Mouse (Mus musculus) liver, embryonic 14.5 days (tissue): ENCODE measurements around the gene Olfr1416. TPM values are rescaled to one million over a fixed set of nuclear protein-coding genes. Genes with fewer than 3 reads are reported as not detected.

Source experiments
- ATAC-seq: fragments of 200-750 bp; cut with Nextera tagmentation; 2 replicates; pipeline ENCODE4 v1.8.0; 2017; ENCODE audit warnings: moderate number of reproducible peaks, mild to moderate bottlenecking, moderate library complexity; ENCODE audit not compliant: insufficient read depth
- DNase-seq, 3 experiments: peaks; one replicate each; pipeline ENCODE4 v3.0.0-alpha.2; 2012 to 2013; ENCODE audit warnings: low read depth in 3 of 3, low spot score in 3 of 3
- H3K27ac ChIP-seq: fragments of 300-500 bp; sonication (generic); 2 replicates; pipeline ENCODE4 v1.5.1; 2014; ENCODE audit warnings: moderate library complexity, mild to moderate bottlenecking, control low read depth, inconsistent platforms
- H3K27me3 ChIP-seq: fragments of 300-500 bp; sonication (generic); 2 replicates; pipeline ENCODE4 v1.6.1; 2014; ENCODE audit warnings: mild to moderate bottlenecking, low read length, moderate library complexity; ENCODE audit not compliant: control insufficient read depth, insufficient read depth
- H3K36me3 ChIP-seq: fragments of 300-500 bp; sonication (generic); replicated peaks from 2 replicates; pipeline ENCODE4 v1.6.1; 2014; ENCODE audit warnings: low read depth; ENCODE audit not compliant: control insufficient read depth, insufficient read depth
- H3K4me1 ChIP-seq, 2 experiments: fragments of 200-500 bp in 1 of 2; fragments of 300-500 bp in 1 of 2; sonication (generic) in 1 of 2; replicated peaks; 2 replicates each; pipeline ENCODE4 v1.6.1; 2012 to 2014; ENCODE audit warnings: antibody characterized with exemption in 1 of 2, inconsistent platforms in 1 of 2, low read length in 1 of 2; ENCODE audit not compliant: control insufficient read depth in 2 of 2, insufficient read depth in 2 of 2
- H3K4me2 ChIP-seq: fragments of 300-500 bp; sonication (generic); 2 replicates; pipeline ENCODE4 v1.6.1; 2014; ENCODE audit warnings: low read depth, mild to moderate bottlenecking, control low read depth, moderate library complexity
- H3K4me3 ChIP-seq, 2 experiments: fragments of 200-500 bp in 1 of 2; fragments of 300-500 bp in 1 of 2; sonication (generic) in 1 of 2; 2 replicates each; pipeline ENCODE4 v1.5.1; 2012 to 2014; ENCODE audit warnings: low read depth in 2 of 2, low read length in 2 of 2, mild to moderate bottlenecking in 2 of 2, control low read depth in 1 of 2, inconsistent platforms in 1 of 2, moderate library complexity in 1 of 2; ENCODE audit not compliant: insufficient read depth in 1 of 2
- H3K9ac ChIP-seq: fragments of 300-500 bp; sonication (generic); replicated peaks from 2 replicates; pipeline ENCODE4 v1.6.1; 2014; ENCODE audit warnings: mild to moderate bottlenecking, control low read depth, moderate library complexity
- H3K9me3 ChIP-seq: fragments of 300-500 bp; sonication (generic); 2 replicates; pipeline ENCODE4 v1.6.1; 2016; ENCODE audit warnings: low read length, mixed read lengths; ENCODE audit not compliant: control insufficient read depth
- CTCF ChIP-seq: IDR thresholded peaks from 2 replicates; pipeline ENCODE4 v1.5.1; 2016; ENCODE audit warnings: antibody characterized with exemption, low read depth, control low read depth
- EP300 ChIP-seq: IDR thresholded peaks from 2 replicates; pipeline ENCODE4 v1.6.1; 2016; ENCODE audit warnings: antibody characterized with exemption, low read depth
- WGBS: fragments of 180-500 bp; shearing (Covaris S2); extraction: QIAGEN DNeasy Blood & Tissue Kit; methylation state at CpG from one replicate; pipeline ENCODE4 v1.1.7; 2014; ENCODE audit not compliant: insufficient replicate concordance; 5-methylcytosine and 5-hydroxymethylcytosine counted together
- polyA plus RNA-seq, 2 experiments: library from polyadenylated mRNA; depleted of rRNA in 1 of 2; stranded (reverse) in 1 of 2; unstranded in 1 of 2; fragments of >200 nt; fragmentation: Nextera tagmentation in 1 of 2; extraction: Ambion mirVana in 1 of 2; gene quantifications; 2 replicates each; pipeline versions ENCODE4 v1.2.1 to v1.2.3; 2012 to 2014

Gene Olfr1416
- polyA plus RNA-seq, 2 experiments, result not detected

DNA sequence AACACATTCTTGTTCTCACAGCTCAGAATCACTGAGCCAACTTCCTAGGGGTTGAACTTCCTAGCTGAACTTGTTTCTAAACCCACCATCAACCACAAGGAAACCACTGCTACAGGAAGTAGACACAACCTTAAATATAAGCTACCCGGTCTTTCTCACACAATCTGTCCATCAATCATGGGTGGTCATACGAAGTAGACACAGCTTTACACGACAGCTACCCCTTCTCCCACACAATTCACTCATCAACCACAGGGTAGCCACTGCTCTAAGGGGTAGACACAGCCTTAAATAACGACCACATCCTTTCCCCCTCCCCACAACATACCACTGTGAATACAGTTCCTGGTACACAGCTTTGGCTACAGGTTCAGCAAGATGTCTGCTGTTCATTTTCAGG, 16.0 kb downstream of the Olfr1416 start:
- Histone ChIP-seq H3K4me1 (peaks cover 0 to 3% of the 10 kb centered on the region in 2 experiments; a peak in 2 of 4 replicates), H3K4me2 (no peak overlapping the region), H3K27ac (no peak overlapping the region), H3K9ac (no peak overlapping the region), H3K36me3 (peaks cover 20% of the 10 kb centered on the region), H3K9me3 (no peaks in the 10 kb centered on the region), H3K27me3 (no peaks in the 10 kb centered on the region), H3K4me3 (no peak overlapping the region)
- 35% methylated on average over 4 of the region's 4 CpGs for WGBS
- ATAC-seq (no peak), DNase-seq (no peak)
- TF ChIP-seq CTCF, result no peak
- no peak for TF ChIP-seq EP300

DNA sequence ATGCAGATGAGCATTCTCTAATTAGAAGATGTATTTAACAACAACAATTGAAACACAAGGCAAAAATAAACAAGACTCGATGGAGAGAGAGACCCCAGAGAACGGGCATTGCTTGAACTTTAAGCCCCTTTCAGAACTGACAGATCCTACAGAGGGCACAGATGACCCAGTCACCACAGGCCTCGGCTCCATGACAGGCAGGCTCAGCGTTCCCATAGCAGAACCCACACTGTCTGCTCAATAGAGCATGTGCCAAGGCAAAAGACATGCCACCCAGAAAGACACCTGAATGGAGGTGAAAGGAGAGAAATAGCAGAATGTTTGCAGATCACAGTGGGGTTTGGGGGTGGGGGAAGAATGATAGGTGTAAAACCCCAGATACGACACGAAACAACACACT, 26.5 kb downstream of the Olfr1416 start:
- ATAC-seq, result no peak

DNA sequence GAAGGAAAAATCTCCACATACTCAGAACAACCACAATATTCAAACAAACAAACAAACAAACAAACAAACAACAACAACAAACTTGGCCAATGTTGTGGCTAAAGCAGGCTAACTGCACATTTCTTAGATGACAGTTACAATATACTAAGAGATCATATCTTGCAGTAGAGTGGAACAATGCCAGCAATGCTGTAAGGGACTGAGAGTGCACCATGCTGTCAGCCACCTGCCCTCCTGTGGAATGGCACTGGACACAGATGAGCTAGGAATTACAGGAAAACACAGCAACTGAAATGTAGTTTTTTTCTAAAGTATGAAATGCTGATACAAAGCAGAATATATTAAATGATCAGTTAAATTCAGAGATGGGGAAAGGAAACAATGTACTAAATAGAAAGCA, 27.2 kb downstream of the Olfr1416 start:
- no peaks in the 10 kb centered on the region for H3K27me3 ChIP-seq
- H3K4me3 ChIP-seq, result no peak overlapping the region
- ATAC-seq (no peak), DNase-seq (no peak)
- no peaks in the 10 kb centered on the region for H3K4me1 ChIP-seq
- no peak overlapping the region for H3K4me2 ChIP-seq
- TF ChIP-seq EP300, result no peak
- TF ChIP-seq CTCF, result no peak
- H3K9ac ChIP-seq, result no peak overlapping the region
- H3K27ac ChIP-seq, result no peak overlapping the region
- H3K36me3 ChIP-seq, result peaks cover 31% of the 10 kb centered on the region
- H3K9me3 ChIP-seq, result no peaks in the 10 kb centered on the region

More for the DNA sequence above, 26.5 kb downstream of the Olfr1416 start:
- 80% methylated on average over 6 of the region's 6 CpGs for WGBS
- Histone ChIP-seq H3K4me1 (no peaks in the 10 kb centered on the region), H3K9me3 (no peaks in the 10 kb centered on the region), H3K4me2 (no peak overlapping the region), H3K4me3 (no peak overlapping the region), H3K27ac (no peak overlapping the region), H3K36me3 (peaks cover 33% of the 10 kb centered on the region), H3K9ac (no peak overlapping the region), H3K27me3 (no peaks in the 10 kb centered on the region)
- no peak for TF ChIP-seq CTCF
- TF ChIP-seq EP300, result no peak
- no peak for DNase-seq

DNA sequence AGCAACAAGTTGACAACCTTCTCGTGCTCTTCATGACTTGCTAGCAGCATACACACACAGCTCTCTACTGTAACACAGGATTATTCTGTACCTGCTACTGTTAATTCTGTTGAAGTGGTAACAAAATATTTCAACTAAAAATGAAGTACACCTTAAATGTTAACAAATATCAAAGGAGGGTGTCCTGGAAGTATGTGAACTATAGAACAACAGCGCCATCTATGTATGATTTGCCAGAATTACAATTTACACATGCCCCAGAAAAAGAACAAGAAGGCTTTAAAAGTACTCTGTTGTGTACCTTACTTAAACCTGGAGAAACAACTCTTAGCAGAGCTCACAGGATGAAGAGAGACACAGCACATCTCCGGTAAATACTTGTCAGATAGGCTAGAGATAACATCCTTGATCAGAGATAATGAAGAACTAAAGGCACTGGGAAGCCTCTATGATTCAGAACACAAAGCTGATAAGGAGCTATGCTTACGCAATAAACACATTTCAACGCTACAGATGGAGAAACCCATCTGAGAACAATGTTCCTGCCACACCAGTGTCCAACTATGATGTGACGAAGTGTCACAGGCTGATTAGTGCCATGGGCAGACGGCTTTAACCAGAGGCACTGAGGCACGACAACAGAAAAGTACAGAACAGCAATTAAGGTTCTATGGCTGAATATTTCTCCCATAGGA, 31.0 kb downstream of the Olfr1416 start:
- no peak overlapping the region for H3K27ac ChIP-seq
- H3K27me3 ChIP-seq, result no peaks in the 10 kb centered on the region
- no peaks in the 10 kb centered on the region for H3K9me3 ChIP-seq
- TF ChIP-seq EP300 (no peak), CTCF (peak; percentile 43; the same call in 1 of the 2 replicates)
- no peaks in the 10 kb centered on the region for H3K4me1 ChIP-seq
- no peak overlapping the region for H3K4me3 ChIP-seq
- no peak overlapping the region for H3K4me2 ChIP-seq
- H3K9ac ChIP-seq, result no peak overlapping the region
- peak in 1 of 3 experiments; percentile 28 for DNase-seq
- H3K36me3 ChIP-seq, result peaks cover 32% of the 10 kb centered on the region
- ATAC-seq, result no peak
- WGBS, result 59% methylated on average over 8 of the region's 8 CpGs

DNA sequence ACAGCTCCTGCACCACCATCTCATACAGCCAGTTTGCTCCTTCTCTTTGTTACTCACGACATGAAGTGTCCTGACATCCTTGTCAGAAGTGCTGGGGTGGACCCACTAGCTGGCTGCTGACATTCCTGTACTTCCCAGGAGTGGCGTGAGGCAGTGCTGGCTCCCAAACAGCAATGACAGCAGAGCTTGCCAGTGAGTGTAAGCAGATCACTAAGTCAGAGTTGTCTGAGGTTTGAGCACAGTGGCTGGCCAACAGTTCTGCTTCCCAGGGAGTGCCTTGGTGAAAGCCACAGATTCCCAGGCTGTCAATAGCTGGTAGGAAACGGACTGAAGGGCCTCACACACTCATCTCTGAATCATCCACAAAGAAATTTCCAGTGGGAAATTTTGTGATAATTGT, 36.6 kb downstream of the Olfr1416 start:
- ATAC-seq (no peak), DNase-seq (no peak)
- Histone ChIP-seq H3K27me3 (no peaks in the 10 kb centered on the region), H3K9ac (no peak overlapping the region), H3K27ac (no peak overlapping the region), H3K4me3 (no peak overlapping the region), H3K4me1 (no peaks in the 10 kb centered on the region), H3K4me2 (no peak overlapping the region), H3K9me3 (no peaks in the 10 kb centered on the region), H3K36me3 (peaks cover 34% of the 10 kb centered on the region)
- WGBS, result 73% methylated on average over 3 of the region's 3 CpGs
- TF ChIP-seq CTCF (no peak), EP300 (no peak)
